Mouse (Mus musculus) midbrain, postnatal 0 days (tissue): ENCODE measurements around the gene C1qtnf5. TPM values are rescaled to one million over a fixed set of nuclear protein-coding genes. Genes with fewer than 3 reads are reported as not detected.

Source experiments
- ATAC-seq: fragments of 200-750 bp; cut with Nextera tagmentation; 2 replicates; pipeline ENCODE4 v1.8.0; 2017; ENCODE audit warnings: moderate number of reproducible peaks, mild to moderate bottlenecking, moderate TSS enrichment, moderate library complexity; ENCODE audit not compliant: low FRiP score
- DNase-seq: peaks from one replicate; pipeline ENCODE4 v3.0.0-alpha.2; 2015; ENCODE audit warnings: low spot score
- H3K27ac ChIP-seq: fragments of 300-500 bp; sonication (generic); 2 replicates; pipeline ENCODE4 v1.5.1; 2014; ENCODE audit warnings: low read depth, mild to moderate bottlenecking, low read length, mixed read lengths
- H3K27me3 ChIP-seq: fragments of 300-500 bp; sonication (generic); 2 replicates; pipeline ENCODE4 v1.6.1; 2014; ENCODE audit warnings: low read length, control low read depth, mixed read lengths; ENCODE audit not compliant: insufficient read depth
- H3K36me3 ChIP-seq: fragments of 300-500 bp; sonication (generic); 2 replicates; pipeline ENCODE4 v1.6.1; 2014; ENCODE audit warnings: low read length, control low read depth, mixed read lengths; ENCODE audit not compliant: insufficient read depth
- H3K4me1 ChIP-seq: fragments of 300-500 bp; sonication (generic); 2 replicates; pipeline ENCODE4 v1.6.1; 2014; ENCODE audit warnings: mild to moderate bottlenecking, control low read depth, antibody characterized with exemption, low read length, mixed read lengths; ENCODE audit not compliant: insufficient read depth
- H3K4me2 ChIP-seq: fragments of 300-500 bp; sonication (generic); 2 replicates; pipeline ENCODE4 v1.6.1; 2014; ENCODE audit warnings: low read depth, mild to moderate bottlenecking, low read length, mixed read lengths; ENCODE audit not compliant: poor library complexity, severe bottlenecking
- H3K4me3 ChIP-seq: fragments of 300-500 bp; sonication (generic); 2 replicates; pipeline ENCODE4 v1.5.1; 2014; ENCODE audit warnings: low read depth, mild to moderate bottlenecking, low read length, moderate library complexity
- H3K9ac ChIP-seq: fragments of 300-500 bp; sonication (generic); replicated peaks from 2 replicates; pipeline ENCODE4 v1.6.1; 2014; ENCODE audit warnings: mild to moderate bottlenecking, low read length, moderate library complexity, mixed read lengths; ENCODE audit not compliant: poor library complexity, severe bottlenecking
- H3K9me3 ChIP-seq: fragments of 300-500 bp; sonication (generic); 2 replicates; pipeline ENCODE4 v1.6.1; 2016; ENCODE audit warnings: low read length, control low read depth
- CTCF ChIP-seq: IDR thresholded peaks from 2 replicates; pipeline ENCODE4 v1.5.1; 2016; ENCODE audit warnings: antibody characterized with exemption, mild to moderate bottlenecking
- WGBS: fragments of 180-500 bp; shearing (Covaris S2); extraction: QIAGEN DNeasy Blood & Tissue Kit; methylation state at CpG from one replicate; pipeline ENCODE4 v1.1.7; 2014; 5-methylcytosine and 5-hydroxymethylcytosine counted together
- polyA plus RNA-seq: library from polyadenylated mRNA; unstranded; fragments of >200 nt; fragmentation: Nextera tagmentation; extraction: Ambion mirVana; gene quantifications from 2 replicates; pipeline ENCODE4 v1.2.1, GENCODE M21; 2015
- total RNA-seq: library from RNA; depleted of rRNA; stranded (reverse); fragments of >200 nt; gene quantifications from 2 replicates; pipeline ENCODE4 v1.2.3, GENCODE M21; 2014

C1qtnf5 gene
- total and polyA plus RNA-seq, 2 experiments from 2014 or later, result 9.9 to 29.0 TPM

GRCm38 (mm10) chr9:44085741-44086665 lies 21.0 kb upstream of the C1qtnf5 start:
- no peak overlapping the region for H3K9ac ChIP-seq
- no peak overlapping the region for H3K27ac ChIP-seq
- peak overlapping the region; percentile 57; the same call in 1 of the 2 replicates for H3K4me3 ChIP-seq
- DNase-seq (no peak), ATAC-seq (no peak)
- H3K36me3 ChIP-seq, result no peaks in the 10 kb centered on the region
- 70% methylated on average over 15 of the region's 15 CpGs for WGBS
- no peak for TF ChIP-seq CTCF
- H3K9me3 ChIP-seq, result no peaks in the 10 kb centered on the region
- H3K4me1 ChIP-seq, result peaks cover 19% of the 10 kb centered on the region; the same call in 1 of the 2 replicates
- H3K27me3 ChIP-seq, result peaks cover 16% of the 10 kb centered on the region
- H3K4me2 ChIP-seq, result peak overlapping the region; percentile 100

GRCm38 (mm10) chr9:44086960-44087359 lies 20.1 kb upstream of the C1qtnf5 start:
- H3K36me3 ChIP-seq, result no peaks in the 10 kb centered on the region
- ATAC-seq (no peak), DNase-seq (no peak)
- no peak overlapping the region for H3K4me3 ChIP-seq
- peaks cover 16% of the 10 kb centered on the region for H3K27me3 ChIP-seq
- H3K4me1 ChIP-seq, result peaks cover 19% of the 10 kb centered on the region; the same call in 1 of the 2 replicates
- no peak overlapping the region for H3K27ac ChIP-seq
- no peak overlapping the region for H3K4me2 ChIP-seq
- no peak overlapping the region for H3K9ac ChIP-seq
- no peaks in the 10 kb centered on the region for H3K9me3 ChIP-seq
- no peak for TF ChIP-seq CTCF
- WGBS, result 52% methylated on average over 10 of the region's 10 CpGs

GRCm38 (mm10) chr9:44087761-44088455 lies 19.1 kb upstream of the C1qtnf5 start:
- DNase-seq (no peak), ATAC-seq (no peak)
- no peak overlapping the region for H3K27ac ChIP-seq
- WGBS, result 20% methylated on average over 15 of the region's 15 CpGs
- H3K4me2 ChIP-seq, result no peak overlapping the region
- peaks cover 16% of the 10 kb centered on the region for H3K27me3 ChIP-seq
- H3K9me3 ChIP-seq, result no peaks in the 10 kb centered on the region
- no peak overlapping the region for H3K9ac ChIP-seq
- no peaks in the 10 kb centered on the region for H3K36me3 ChIP-seq
- peaks cover 19% of the 10 kb centered on the region; the same call in 1 of the 2 replicates for H3K4me1 ChIP-seq
- H3K4me3 ChIP-seq, result no peak overlapping the region
- no peak for TF ChIP-seq CTCF

- no peak for TF ChIP-seq CTCF
- WGBS, result 75% methylated on average over 12 of the region's 12 CpGs
- H3K9ac ChIP-seq, result no peak overlapping the region
- no peaks in the 10 kb centered on the region for H3K36me3 ChIP-seq
- no peak overlapping the region for H3K27ac ChIP-seq
- no peak overlapping the region for H3K4me3 ChIP-seq
- DNase-seq, result no peak
- no peak for ATAC-seq
- H3K27me3 ChIP-seq, result peaks cover 11% of the 10 kb centered on the region
- H3K9me3 ChIP-seq, result no peaks in the 10 kb centered on the region
- H3K4me1 ChIP-seq, result peaks cover 13% of the 10 kb centered on the region; the same call in 1 of the 2 replicates
- no peak overlapping the region for H3K4me2 ChIP-seq
Measured at GRCm38 (mm10) chr9:44088877-44089608, 18.0 kb upstream of the C1qtnf5 start.

GRCm38 (mm10) chr9:44093612-44094503 lies 13.2 kb upstream of the C1qtnf5 start:
- DNase-seq (peak; percentile 81), ATAC-seq (peak; percentile 53; the same call in 1 of the 2 replicates)
- H3K36me3 ChIP-seq, result no peaks in the 10 kb centered on the region
- H3K4me1 ChIP-seq, result peaks cover 6% of the 10 kb centered on the region; the same call in 1 of the 2 replicates
- H3K9me3 ChIP-seq, result no peaks in the 10 kb centered on the region
- no peak overlapping the region for H3K9ac ChIP-seq
- 28% methylated on average over 24 of the region's 24 CpGs for WGBS
- H3K4me2 ChIP-seq, result peak overlapping the region; percentile 49
- H3K4me3 ChIP-seq, result peak overlapping the region; percentile 18; the same call in 1 of the 2 replicates
- H3K27me3 ChIP-seq, result no peaks in the 10 kb centered on the region; the same call in 1 of the 2 replicates
- H3K27ac ChIP-seq, result no peak overlapping the region
- TF ChIP-seq CTCF, result peak; percentile 89
